Mouse (Mus musculus): Measurements from ENCODE around the gene Retnla. TPM values are rescaled to one million over a fixed set of nuclear protein-coding genes. Genes with fewer than 3 reads are reported as not detected.

The Retnla gene
- total and polyA plus RNA-seq, 3 experiments, result not detected

DNA sequence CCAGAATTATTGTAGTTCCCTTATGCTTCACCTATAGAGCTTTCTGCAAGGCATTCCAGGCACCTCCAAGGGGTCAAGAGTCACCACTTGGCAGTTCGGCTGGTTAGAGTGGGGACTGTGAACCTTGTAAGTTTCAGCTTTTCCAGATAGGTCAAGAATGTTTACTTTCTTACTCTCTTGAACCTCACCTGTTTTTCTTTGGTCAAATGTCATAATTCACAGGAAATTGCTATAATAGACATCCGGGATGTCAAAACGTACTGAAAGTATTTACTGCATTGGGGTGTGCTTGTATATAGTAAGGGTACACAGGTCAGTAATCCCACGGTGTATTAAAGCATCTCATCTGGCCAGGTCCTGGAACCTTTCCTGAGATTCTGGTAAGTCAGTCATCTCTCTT, 30.0 kb downstream of the Retnla start, which contains the start of gene Retnlg:
Gene Retnlg, plus strand, starts transcription at position 301 of the 400 bp plus-strand sequence.
- Histone ChIP-seq H3K79me2 (replicated peaks; ENCODE audit: control insufficient read depth, extremely low read depth, insufficient read depth, poor library complexity, severe bottlenecking) (no peaks in the 10 kb centered on the region), H3K9me3 (replicated peaks; ENCODE audit: low read length) (peaks cover 18% of the 10 kb centered on the region), H3K9ac (ENCODE audit: insufficient read depth, low read depth) (no peak within 1 kb of the TSS), H3K36me3 (replicated peaks in 1 of 2; ENCODE audit: control insufficient read depth in 1 of 2, insufficient read depth in 1 of 2, low read length in 1 of 2) (no peaks in the 10 kb centered on the region), H3K4me1 (ENCODE audit: control insufficient read depth in 1 of 2, insufficient read depth in 2 of 2) (no peaks in the 10 kb centered on the region), H3K4me2 (ENCODE audit: insufficient read depth, low read depth, poor library complexity, severe bottlenecking) (no peak within 1 kb of the TSS), H3K27ac (ENCODE audit: insufficient read depth, low read depth) (no peak within 1 kb of the TSS), H3K27me3 (replicated peaks) (no peaks in the 10 kb centered on the region), H3K4me3 (replicated peaks in 1 of 3; ENCODE audit: low read depth in 2 of 3, low read length in 2 of 3, poor library complexity in 1 of 3) (no peak within 1 kb of the TSS)
- in situ Hi-C loops (cut with MboI; ENCODE audit: low pct_ligation_motif_present, low pct_unique_long_range_greater_than_20kb, low sequenced_read_pairs) (no loop called here), dilution Hi-C loops (cut with MboI; ENCODE audit: extremely low pct_ligation_motif_present, extremely low pct_unique_long_range_greater_than_20kb, low sequenced_read_pairs) (no loop called here)
- no peak for DNase-seq (ENCODE audit: extremely low read depth)
- TF ChIP-seq BHLHE40 (IDR thresholded peaks at IDR 0.05; ENCODE audit: low read depth, low read length) (no peak), CHD1 (IDR thresholded peaks at IDR 0.05; ENCODE audit: low read depth, low read length) (no peak), MAFK (IDR thresholded peaks at IDR 0.05; ENCODE audit: insufficient replicate concordance, low read length) (no peak), CHD2 (IDR thresholded peaks at IDR 0.05; ENCODE audit: low read length) (no peak), ELF1 (IDR thresholded peaks at IDR 0.05; ENCODE audit: low read depth, low read length) (no peak), JUN (IDR thresholded peaks at IDR 0.05; ENCODE audit: insufficient read depth, low read depth, low read length) (no peak), MAZ (IDR thresholded peaks at IDR 0.05; ENCODE audit: low read depth, low read length) (no peak), NELFE (IDR thresholded peaks at IDR 0.05; ENCODE audit: low read depth, low read length) (no peak), SMC3 (IDR thresholded peaks at IDR 0.05; ENCODE audit: low read depth, low read length) (no peak), USF1 (IDR thresholded peaks at IDR 0.05; ENCODE audit: low read depth, low read length) (no peak), POLR2AphosphoS2 (IDR thresholded peaks at IDR 0.05; ENCODE audit: low read depth, low read length) (no peak)

GRCm38 (mm10) chr16:48890733-48891132, 48.4 kb downstream of the Retnla start:
- H3K36me3 ChIP-seq (replicated peaks in 1 of 2; ENCODE audit: control insufficient read depth in 1 of 2, insufficient read depth in 1 of 2, low read length in 1 of 2), result no peaks in the 10 kb centered on the region
- H3K9ac ChIP-seq (ENCODE audit: insufficient read depth, low read depth), result no peak overlapping the region
- TF ChIP-seq UBTF (IDR thresholded peaks at IDR 0.05; ENCODE audit: low read depth, low read length) (no peak), USF2 (conservative IDR thresholded peaks at IDR 0.05; ENCODE audit: low read depth, low read length) (no peak), GABPA (IDR thresholded peaks at IDR 0.05; ENCODE audit: insufficient replicate concordance, low read depth, low read length) (no peak), TCF12 (IDR thresholded peaks at IDR 0.05; ENCODE audit: low read depth, low read length) (no peak), JUN (IDR thresholded peaks at IDR 0.05; ENCODE audit: insufficient read depth, low read depth, low read length) (no peak), KAT2A (IDR thresholded peaks at IDR 0.05; ENCODE audit: insufficient replicate concordance, low read length) (no peak), ZC3H11A (IDR thresholded peaks at IDR 0.05; ENCODE audit: low read depth, low read length) (no peak), SIN3A (IDR thresholded peaks at IDR 0.05; ENCODE audit: low read length) (no peak)
- no peak overlapping the region for H3K4me3 ChIP-seq (replicated peaks in 1 of 3; ENCODE audit: low read depth in 2 of 3, low read length in 2 of 3, poor library complexity in 1 of 3)
- in situ Hi-C loops (cut with MboI; ENCODE audit: low pct_ligation_motif_present, low pct_unique_long_range_greater_than_20kb, low sequenced_read_pairs) (no loop called here), dilution Hi-C loops (cut with MboI; ENCODE audit: extremely low pct_ligation_motif_present, extremely low pct_unique_long_range_greater_than_20kb, low sequenced_read_pairs) (no loop called here)
- H3K4me1 ChIP-seq (ENCODE audit: control insufficient read depth in 1 of 2, insufficient read depth in 2 of 2), result no peaks in the 10 kb centered on the region
- no peak for DNase-seq (ENCODE audit: extremely low read depth)
- no peaks in the 10 kb centered on the region for H3K27me3 ChIP-seq (replicated peaks)
- H3K9me3 ChIP-seq (replicated peaks; ENCODE audit: low read length), result no peaks in the 10 kb centered on the region
- H3K27ac ChIP-seq (ENCODE audit: insufficient read depth, low read depth), result no peak overlapping the region
- H3K4me2 ChIP-seq (ENCODE audit: insufficient read depth, low read depth, poor library complexity, severe bottlenecking), result no peak overlapping the region
- no peaks in the 10 kb centered on the region for H3K79me2 ChIP-seq (replicated peaks; ENCODE audit: control insufficient read depth, extremely low read depth, insufficient read depth, poor library complexity, severe bottlenecking)

Other genes starting within 250 kb of the Retnla start
- gene Trat1, start 70.5 kb upstream of the Retnla start, total RNA-seq (2012; rRNA removed), result not detected in 2 replicates
- not detected in 2 replicates for gene Trat1, start 70.5 kb upstream of the Retnla start, total RNA-seq (2014; rRNA removed)
- not detected in 2 replicates for gene Trat1, start 70.5 kb upstream of the Retnla start, polyA plus RNA-seq (2012; ENCODE audit: insufficient read length, low read depth)
- gene Retnlb, start 25.7 kb upstream of the Retnla start, total RNA-seq (2012; rRNA removed), result not detected in 2 replicates
- gene Retnlb, start 25.7 kb upstream of the Retnla start, total RNA-seq (2014; rRNA removed), result not detected in 2 replicates
- gene Retnlb, start 25.7 kb upstream of the Retnla start, polyA plus RNA-seq (2012; ENCODE audit: insufficient read length, low read depth), result not detected in 2 replicates
- gene Retnlg, start 30.1 kb downstream of the Retnla start, total RNA-seq (2012; rRNA removed), result not detected in 2 replicates
- gene Retnlg, start 30.1 kb downstream of the Retnla start, total RNA-seq (2014; rRNA removed), result not detected in 2 replicates
- gene Retnlg, start 30.1 kb downstream of the Retnla start, polyA plus RNA-seq (2012; ENCODE audit: insufficient read length, low read depth), result not detected in 2 replicates
- gene Dzip3, start 151.6 kb downstream of the Retnla start, total RNA-seq (2012; rRNA removed), result 15.2 and 17.0 TPM in 2 replicates
- gene Dzip3, start 151.6 kb downstream of the Retnla start, total RNA-seq (2014; rRNA removed), result 31.6 and 34.4 TPM in 2 replicates
- 14.4 and 17.0 TPM in 2 replicates for gene Dzip3, start 151.6 kb downstream of the Retnla start, polyA plus RNA-seq (2012; ENCODE audit: insufficient read length, low read depth)
- 26.0 and 30.5 TPM in 2 replicates for gene Cip2a, start 151.6 kb downstream of the Retnla start, total RNA-seq (2012; rRNA removed)
- gene Cip2a, start 151.6 kb downstream of the Retnla start, total RNA-seq (2014; rRNA removed), result 82.5 and 90.9 TPM in 2 replicates
- gene Cip2a, start 151.6 kb downstream of the Retnla start, polyA plus RNA-seq (2012; ENCODE audit: insufficient read length, low read depth), result 62.5 and 86.0 TPM in 2 replicates
- gene Myh15, start 214.9 kb downstream of the Retnla start, total RNA-seq (2012; rRNA removed), result under 0.01 TPM in 1 of 2 replicates, not detected in the other
- gene Myh15, start 214.9 kb downstream of the Retnla start, total RNA-seq (2014; rRNA removed), result 0.07 TPM in 1 of 2 replicates, not detected in the other
- 0.07 TPM in 1 of 2 replicates, not detected in the other for gene Myh15, start 214.9 kb downstream of the Retnla start, polyA plus RNA-seq (2012; ENCODE audit: insufficient read length, low read depth)